Mouse (Mus musculus) urinary bladder, adult 2 months (tissue): ENCODE measurements around the gene Gm17267. TPM values are rescaled to one million over a fixed set of nuclear protein-coding genes. Genes with fewer than 3 reads are reported as not detected.
"Not testable (repeated sequence)": the region's sequence is repeated elsewhere in the genome, so short reads cannot be mapped to it uniquely, and the experiment has no call there.

Experiments
- DNase-seq: peaks from one replicate; pipeline ENCODE4 v3.0.0; 2022; ENCODE audit warnings: low spot score
- polyA plus RNA-seq: library from polyadenylated mRNA; depleted of rRNA; stranded (reverse); fragments of >200 nt; gene quantifications from 2 replicates; pipeline ENCODE4 v1.2.3, GENCODE M21; 2012; rRNA removed

Gene Gm17267
- not detected in 2 replicates for polyA plus RNA-seq

GRCm38 (mm10) chrX:126017257-126017656, at the start of gene Gm17267:
Gene Gm17267, plus strand, starts transcription at chrX:126017557.
- DNase-seq, result not testable (repeated sequence)
